Mouse (Mus musculus) C2C12 (cell line): ENCODE data around the gene S1pr5.

Experiments
- CTCF ChIP-seq: IDR thresholded peaks from one replicate; pipeline ENCODE4 v1.5.1; 2011; ENCODE audit not compliant: control insufficient read depth, insufficient read depth, insufficient read length
- MAX ChIP-seq: IDR thresholded peaks from one replicate; pipeline ENCODE4 v1.6.1; 2011; ENCODE audit warnings: mild to moderate bottlenecking, control low read depth
- MYOD1 ChIP-seq: IDR thresholded peaks from one replicate; pipeline ENCODE4 v1.6.1; 2011; ENCODE audit warnings: low read depth; ENCODE audit not compliant: control insufficient read depth, insufficient read length
- MYOG ChIP-seq: IDR thresholded peaks from one replicate; pipeline ENCODE4 v1.6.1; 2011; ENCODE audit not compliant: control insufficient read depth, insufficient read length; ENCODE audit errors: extremely low read depth
- USF1 ChIP-seq: IDR thresholded peaks from one replicate; pipeline ENCODE4 v1.6.1; 2011; ENCODE audit warnings: low read depth, mild to moderate bottlenecking, control low read depth, moderate library complexity

DNA sequence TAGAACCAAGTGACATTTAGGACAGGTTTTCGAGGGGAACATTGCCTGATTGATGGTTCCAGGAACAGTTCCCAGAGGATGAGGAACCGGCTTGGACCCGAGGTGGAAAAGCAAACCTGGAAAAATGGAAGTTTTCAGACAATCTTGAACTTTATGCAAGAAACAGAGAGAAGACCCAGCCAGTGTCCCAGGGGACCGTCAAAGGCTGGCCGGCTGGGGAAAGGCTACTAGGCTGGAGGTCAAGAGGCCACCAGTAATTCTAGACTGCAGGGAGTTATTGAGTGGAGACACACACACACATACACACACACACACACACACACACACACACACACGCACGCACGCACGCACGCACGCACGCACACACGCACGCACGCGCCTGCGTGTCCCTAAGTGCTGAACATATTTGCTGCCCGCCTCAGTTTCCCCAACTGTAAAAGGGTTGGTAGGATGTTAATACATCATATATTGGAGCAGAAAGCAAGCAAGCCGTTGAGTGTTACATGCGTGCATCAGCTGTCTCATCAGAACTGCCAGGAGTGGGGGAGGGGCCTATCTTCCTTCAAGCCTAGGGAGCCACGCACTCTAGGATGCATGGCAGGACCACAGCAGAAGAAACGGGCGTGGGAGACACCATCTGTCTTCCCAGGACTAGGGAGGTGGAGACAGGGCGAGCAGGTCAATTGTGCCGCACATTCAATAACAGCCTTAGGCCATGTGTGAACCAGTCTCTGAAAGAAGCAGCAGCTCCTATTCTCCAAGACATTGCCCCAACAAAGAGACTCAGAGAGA lies 32.0 kb downstream of the S1pr5 start:
- no peak for TF ChIP-seq CTCF
- TF ChIP-seq MYOD1: no peak
- no peak for TF ChIP-seq MYOG
- TF ChIP-seq USF1: no peak
- no peak for TF ChIP-seq MAX
